Mouse (Mus musculus): ENCODE results near the gene Ift57.

Ift57 gene

GRCm38 (mm10) chr16:49698620-49699525 is at the start of gene Ift57:
TSS of gene Ift57 (plus strand) at chr16:49699233.
- DNase-seq: peak; percentile 98

- DNase-seq: no peak
These were observed 41.9 kb upstream of the Ift57 start for GRCm38 (mm10) chr16:49657182-49657581.

- no peak for DNase-seq
These were observed 41.0 kb upstream of the Ift57 start for GRCm38 (mm10) chr16:49658029-49658428.

GRCm38 (mm10) chr16:49659131-49659530 is 39.9 kb upstream of the Ift57 start:
- no peak for DNase-seq

- DNase-seq: no peak
These were observed 38.9 kb upstream of the Ift57 start for GRCm38 (mm10) chr16:49660111-49660510.

- no peak for DNase-seq
These were observed 36.8 kb upstream of the Ift57 start for GRCm38 (mm10) chr16:49662201-49662600.

GRCm38 (mm10) chr16:49664677-49665076 is 34.4 kb upstream of the Ift57 start:
- no peak for DNase-seq

GRCm38 (mm10) chr16:49679666-49680065 is 19.4 kb upstream of the Ift57 start:
- no peak for DNase-seq

GRCm38 (mm10) chr16:49684961-49685360 is 14.1 kb upstream of the Ift57 start:
- DNase-seq: no peak

- DNase-seq: no peak
These were observed 788 bp downstream of the Ift57 start for GRCm38 (mm10) chr16:49699821-49700220.

GRCm38 (mm10) chr16:49708074-49708473 is 9.0 kb downstream of the Ift57 start:
- peak; percentile 52 for DNase-seq

GRCm38 (mm10) chr16:49710188-49710587 is 11.2 kb downstream of the Ift57 start:
- no peak for DNase-seq

GRCm38 (mm10) chr16:49713302-49713701 is 14.3 kb downstream of the Ift57 start:
- DNase-seq: no peak

- no peak for DNase-seq
These were observed 21.6 kb downstream of the Ift57 start for GRCm38 (mm10) chr16:49720671-49721070.

- no peak for DNase-seq
These were observed 22.6 kb downstream of the Ift57 start for GRCm38 (mm10) chr16:49721678-49722077.

GRCm38 (mm10) chr16:49723222-49723621 is 24.2 kb downstream of the Ift57 start:
- DNase-seq: no peak

- DNase-seq: no peak
These were observed 25.2 kb downstream of the Ift57 start for GRCm38 (mm10) chr16:49724232-49724631.

- DNase-seq: no peak
These were observed 25.9 kb downstream of the Ift57 start for GRCm38 (mm10) chr16:49724931-49725330.

GRCm38 (mm10) chr16:49725446-49725845 is 26.4 kb downstream of the Ift57 start:
- DNase-seq: no peak

GRCm38 (mm10) chr16:49726216-49726615 is 27.2 kb downstream of the Ift57 start:
- no peak for DNase-seq

GRCm38 (mm10) chr16:49726761-49727160 is 27.7 kb downstream of the Ift57 start:
- no peak for DNase-seq

GRCm38 (mm10) chr16:49736536-49736935 is 37.5 kb downstream of the Ift57 start:
- DNase-seq: no peak

GRCm38 (mm10) chr16:49747360-49747759 is 48.3 kb downstream of the Ift57 start:
- DNase-seq: no peak

- DNase-seq: no peak
These were observed 53.9 kb downstream of the Ift57 start for GRCm38 (mm10) chr16:49752906-49753305.

GRCm38 (mm10) chr16:49753318-49753717 is 54.3 kb downstream of the Ift57 start:
- no peak for DNase-seq
